Mouse (Mus musculus) adrenal gland, postnatal 10 days (tissue): ENCODE data around the gene Dvl2. TPM values are rescaled to one million over a fixed set of nuclear protein-coding genes. Genes with fewer than 3 reads are reported as not detected.
"Not testable (repeated sequence)": the region's sequence is repeated elsewhere in the genome, so short reads cannot be mapped to it uniquely, and the experiment has no call there.

Experiments
- DNase-seq: peaks from one replicate; pipeline ENCODE4 v3.0.0; 2021; ENCODE audit warnings: mixed read lengths
- long read RNA-seq, 2 experiments: library from polyadenylated mRNA; stranded (forward); transcript quantifications; one replicate each; pipeline ENCODE4 v2.0.0; 2021
- total RNA-seq, 2 experiments: library from RNA; stranded (reverse); gene quantifications; 2 replicates each; pipeline ENCODE4 v1.2.3; 2021

Gene Dvl2
- total RNA-seq = 10 to 100 TPM; 15.7 to 23.0 TPM
- long read RNA-seq, experiment 1, partial matches to known transcripts = 7 of 10 reads
- long read RNA-seq, experiment 1, other reads (novel, unspliced or antisense) = 0 of 10 reads
- long read RNA-seq, experiment 2, partial matches to known transcripts = 5 of 10 reads
- long read RNA-seq, experiment 2, other reads (novel, unspliced or antisense) = 2 of 10 reads

- DNase-seq = peak; percentile 95
Observed at GRCm38 (mm10) chr11:70000396-70000898, at the start of gene Dvl2. Dvl2 (plus strand) TSS chr11:70000595.

DNA sequence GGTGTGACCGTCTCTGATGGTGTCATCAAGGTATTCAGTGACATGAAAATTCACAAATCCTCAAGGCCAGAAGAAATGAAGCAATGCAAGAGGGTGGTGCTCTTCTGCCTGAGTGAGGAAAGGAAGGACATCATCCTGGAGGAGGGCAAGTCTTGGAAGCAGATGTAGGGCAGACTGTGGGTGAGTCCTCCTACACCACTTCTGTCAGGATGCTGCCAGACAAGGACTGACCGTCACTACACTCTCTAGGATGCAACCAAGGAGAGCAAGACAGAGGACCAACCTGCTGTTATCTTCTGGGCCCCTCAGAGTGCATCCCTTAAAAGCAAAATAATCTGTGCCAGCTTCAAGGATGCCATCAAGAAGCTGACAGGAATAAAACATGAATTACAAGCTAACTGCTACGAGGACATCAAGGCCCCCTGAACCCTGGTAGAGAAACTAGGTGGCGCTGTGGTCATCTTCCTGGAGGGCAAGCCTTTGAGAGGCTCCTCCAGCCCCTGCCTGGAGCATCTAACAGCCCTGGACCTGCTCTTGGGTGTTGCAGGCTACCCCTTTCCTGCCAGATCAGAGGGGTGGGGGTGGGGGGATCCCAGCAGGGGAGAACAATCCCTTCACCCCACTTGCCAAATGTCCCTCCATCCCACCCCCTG lies 49.5 kb upstream of the Dvl2 start:
- peak; percentile 46 for DNase-seq

DNA sequence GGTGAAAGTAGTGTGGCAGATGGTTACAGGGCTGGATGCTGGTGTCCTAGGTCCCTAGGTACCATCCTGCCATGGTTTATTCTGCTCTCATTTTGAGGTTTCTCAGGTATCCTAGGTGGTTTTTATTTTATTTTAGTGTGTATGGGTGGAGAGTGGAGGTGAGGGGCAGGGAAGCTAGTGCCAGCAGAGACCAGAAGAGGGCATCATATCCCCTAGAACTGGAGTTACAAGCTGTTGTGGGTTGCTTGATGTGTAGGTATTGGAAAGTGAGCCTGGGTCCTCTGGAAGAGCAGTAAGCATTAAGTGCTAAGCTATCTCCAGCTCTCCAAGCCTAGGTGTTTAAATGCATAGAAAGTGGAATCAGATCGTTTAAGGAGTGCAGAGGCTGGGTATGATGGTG lies 48.1 kb upstream of the Dvl2 start:
- no peak for DNase-seq

DNA sequence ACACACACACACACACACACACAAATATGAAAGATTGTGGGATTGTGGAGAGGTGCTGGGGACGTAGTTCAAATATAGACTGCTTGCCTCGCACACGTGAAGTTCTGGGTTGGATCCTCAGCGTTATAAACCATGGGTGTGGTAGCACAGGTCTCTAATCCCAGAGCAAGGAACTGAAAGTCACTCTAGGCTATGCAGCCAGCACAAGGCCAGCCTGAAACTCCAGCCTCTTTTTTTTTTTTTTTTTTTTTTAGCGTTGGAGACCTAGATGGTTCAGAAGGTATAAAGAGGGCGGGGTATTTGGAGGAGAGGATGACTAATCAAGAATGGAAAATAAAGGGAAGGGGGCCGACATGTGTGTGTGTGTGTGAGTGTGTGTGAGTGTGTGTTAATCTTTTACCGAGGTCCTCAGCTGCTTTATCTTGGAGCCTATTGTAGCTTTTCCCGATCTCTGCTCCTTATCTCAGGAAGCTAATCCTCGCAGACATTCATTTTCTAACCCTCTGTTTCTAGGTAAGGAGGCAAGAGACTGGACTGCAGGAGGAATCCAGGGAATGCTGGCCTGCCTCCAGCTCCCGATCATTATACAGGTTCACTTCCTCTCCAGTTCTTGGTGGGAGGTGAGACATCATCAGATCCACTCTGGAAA lies 47.0 kb upstream of the Dvl2 start:
- DNase-seq = no peak

DNA sequence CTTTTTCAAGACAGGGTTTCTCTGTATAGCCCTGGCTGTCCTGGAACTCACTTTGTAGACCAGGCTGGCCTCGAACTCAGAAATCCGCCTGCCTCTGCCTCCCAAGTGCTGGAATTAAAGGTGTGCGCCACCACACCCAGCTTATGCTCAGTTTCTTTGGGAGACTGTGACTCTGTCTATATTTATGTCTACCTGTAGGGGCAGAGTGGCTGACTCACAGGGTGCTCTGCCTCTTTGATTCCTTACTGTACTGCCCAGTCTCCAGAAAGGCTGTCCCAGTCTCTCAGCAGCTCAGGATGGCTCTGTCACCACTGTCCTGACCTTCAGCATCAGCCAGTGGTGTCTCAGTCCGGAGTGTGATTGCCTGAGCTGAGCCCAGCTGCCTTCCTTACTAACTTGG lies 44.8 kb upstream of the Dvl2 start:
- DNase-seq = not testable (repeated sequence)

- no peak for DNase-seq
Observed at GRCm38 (mm10) chr11:69956218-69956617, 44.2 kb upstream of the Dvl2 start.

DNA sequence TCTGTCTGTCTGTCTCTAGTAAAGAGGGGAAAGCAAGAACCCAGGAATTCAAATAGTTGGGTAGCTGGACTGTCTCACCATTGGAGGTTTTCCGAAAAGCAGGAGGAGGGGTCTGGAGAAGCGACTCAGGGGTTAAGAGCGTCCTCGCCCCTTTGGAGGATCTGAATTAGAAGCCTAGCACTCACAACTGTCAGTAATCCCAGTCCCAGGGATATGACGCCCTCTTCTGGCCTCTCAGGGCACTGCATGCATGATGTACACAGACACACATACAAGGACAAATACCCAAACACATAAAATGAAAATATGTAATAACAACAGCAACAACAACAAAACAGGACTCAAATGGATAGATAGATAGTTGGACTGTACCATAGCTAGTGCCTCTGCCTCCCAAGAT lies 39.8 kb upstream of the Dvl2 start:
- peak; percentile 21 for DNase-seq

GRCm38 (mm10) chr11:69961841-69962240 lies 38.6 kb upstream of the Dvl2 start:
- no peak for DNase-seq

DNA sequence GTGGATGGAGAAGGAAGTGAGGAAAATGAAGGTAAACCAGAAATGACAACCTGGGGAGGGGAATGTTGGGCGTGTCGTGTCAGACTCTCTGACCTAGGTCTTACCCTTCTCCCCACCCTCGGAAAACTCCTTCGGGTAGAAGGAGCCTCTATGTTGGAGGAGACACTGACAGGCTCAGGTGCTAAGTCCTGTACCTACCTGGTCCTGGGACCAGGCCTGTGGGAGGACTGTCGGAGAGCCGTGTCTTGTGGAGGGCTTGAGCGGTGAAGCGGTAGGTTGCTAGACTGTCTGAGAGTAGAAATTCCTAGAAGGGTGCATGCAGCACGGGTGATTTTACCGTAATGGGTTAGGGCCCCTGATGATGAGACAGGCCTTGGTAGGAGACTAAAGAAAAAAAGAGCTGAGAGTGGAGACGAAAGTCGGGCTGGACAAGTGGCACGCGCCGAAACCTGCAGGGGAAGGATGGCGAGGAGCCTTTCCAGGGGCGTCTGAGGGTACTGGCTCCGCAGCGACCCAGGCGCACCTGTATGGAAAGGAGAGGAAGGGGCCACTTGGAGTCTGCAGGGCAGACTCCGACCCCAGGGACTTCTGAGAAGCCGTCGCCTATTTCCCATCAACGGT lies 35.6 kb upstream of the Dvl2 start, which contains the start of gene Cldn7:
Cldn7 (plus strand) TSS at position 130 of the 621 bp plus-strand sequence.
- no peak for DNase-seq

- no peak for DNase-seq
Observed at GRCm38 (mm10) chr11:69965271-69966005, 35.0 kb upstream of the Dvl2 start.

DNA sequence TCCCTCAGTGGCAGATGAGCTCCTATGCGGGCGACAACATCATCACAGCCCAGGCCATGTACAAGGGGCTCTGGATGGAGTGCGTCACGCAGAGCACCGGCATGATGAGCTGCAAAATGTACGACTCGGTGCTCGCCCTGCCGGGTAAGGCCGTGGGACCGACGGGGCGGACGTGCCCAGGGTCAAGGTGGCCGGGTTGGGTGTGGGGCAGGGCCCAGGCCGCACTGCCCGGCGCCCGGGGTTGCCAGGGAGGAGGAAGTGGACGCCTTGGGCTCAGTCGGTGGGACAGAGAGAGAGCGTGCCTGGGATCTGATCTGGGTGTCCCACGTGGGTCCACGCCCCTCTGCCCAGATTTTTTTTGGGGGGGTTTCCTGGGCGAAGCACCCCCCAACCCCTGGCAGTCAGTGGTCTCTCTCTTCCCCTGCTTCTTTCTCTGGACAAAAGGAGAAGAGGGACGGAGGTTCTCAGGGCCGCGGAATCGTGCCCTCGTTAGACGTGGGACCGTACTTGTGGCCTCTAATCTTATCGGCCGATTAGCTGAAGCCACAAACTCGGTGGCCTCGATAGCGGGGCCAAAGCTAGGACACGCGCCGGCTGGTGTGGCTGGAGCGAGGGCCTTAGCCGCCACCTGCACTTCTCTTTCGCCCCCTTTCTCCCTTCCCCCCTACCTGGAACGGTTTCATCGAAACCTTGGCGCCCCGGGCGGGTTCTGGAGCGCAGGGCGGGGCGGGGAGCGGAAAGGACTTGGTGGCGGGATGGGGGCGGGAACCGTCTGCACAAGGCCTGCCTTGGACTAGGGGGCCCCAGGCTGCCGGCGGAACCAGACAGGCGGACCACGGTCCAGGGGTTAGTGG lies 34.2 kb upstream of the Dvl2 start:
- DNase-seq = peak; percentile 50

- DNase-seq = no peak
Observed at GRCm38 (mm10) chr11:69966860-69967517, 33.4 kb upstream of the Dvl2 start.

- no peak for DNase-seq
Observed at GRCm38 (mm10) chr11:69968793-69969192, 31.6 kb upstream of the Dvl2 start.

DNA sequence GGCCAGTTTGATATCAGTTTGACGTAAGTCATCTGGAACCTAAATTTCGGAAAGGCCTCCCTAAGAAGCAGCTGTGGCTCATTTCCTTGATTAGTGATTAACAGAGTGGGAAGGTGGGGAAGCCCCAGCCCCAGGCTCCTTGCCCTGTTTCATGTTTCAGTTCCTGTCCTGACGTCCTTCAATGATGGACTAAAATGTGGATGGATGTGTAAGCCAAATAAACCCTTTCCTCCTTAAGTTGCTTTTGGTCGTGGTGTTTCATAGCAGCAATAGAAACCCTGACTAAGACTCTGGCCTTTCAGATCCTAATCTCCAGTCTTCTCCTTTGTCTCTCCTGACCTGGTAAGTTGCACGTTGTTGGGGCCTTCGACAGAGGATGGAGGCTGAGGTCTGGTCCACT lies 30.2 kb upstream of the Dvl2 start:
- no peak for DNase-seq

DNA sequence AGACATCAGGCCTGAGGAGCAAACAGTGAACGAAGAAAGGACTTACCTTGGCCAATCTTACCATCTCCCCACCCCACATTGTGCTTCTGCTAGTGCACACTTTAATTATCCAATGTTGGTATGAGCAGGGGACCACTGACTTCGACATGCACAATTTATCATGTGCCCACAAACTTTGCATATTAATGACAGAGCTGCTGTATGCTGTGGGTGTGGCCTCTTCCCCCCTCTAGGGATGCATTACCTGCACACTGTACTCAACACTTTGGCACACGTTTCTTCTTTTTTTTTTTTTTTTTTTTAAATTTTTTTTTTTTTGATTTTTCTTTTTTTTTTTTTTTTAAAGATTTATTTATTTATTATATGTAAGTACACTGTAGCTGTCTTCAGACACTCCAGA lies 29.6 kb upstream of the Dvl2 start:
- no peak for DNase-seq

- DNase-seq = no peak
Observed at GRCm38 (mm10) chr11:69974907-69975306, 25.5 kb upstream of the Dvl2 start.

- no peak for DNase-seq
Observed at GRCm38 (mm10) chr11:69976271-69976670, 24.1 kb upstream of the Dvl2 start.

- no peak for DNase-seq
Observed at GRCm38 (mm10) chr11:69979827-69980195, 20.6 kb upstream of the Dvl2 start.

DNA sequence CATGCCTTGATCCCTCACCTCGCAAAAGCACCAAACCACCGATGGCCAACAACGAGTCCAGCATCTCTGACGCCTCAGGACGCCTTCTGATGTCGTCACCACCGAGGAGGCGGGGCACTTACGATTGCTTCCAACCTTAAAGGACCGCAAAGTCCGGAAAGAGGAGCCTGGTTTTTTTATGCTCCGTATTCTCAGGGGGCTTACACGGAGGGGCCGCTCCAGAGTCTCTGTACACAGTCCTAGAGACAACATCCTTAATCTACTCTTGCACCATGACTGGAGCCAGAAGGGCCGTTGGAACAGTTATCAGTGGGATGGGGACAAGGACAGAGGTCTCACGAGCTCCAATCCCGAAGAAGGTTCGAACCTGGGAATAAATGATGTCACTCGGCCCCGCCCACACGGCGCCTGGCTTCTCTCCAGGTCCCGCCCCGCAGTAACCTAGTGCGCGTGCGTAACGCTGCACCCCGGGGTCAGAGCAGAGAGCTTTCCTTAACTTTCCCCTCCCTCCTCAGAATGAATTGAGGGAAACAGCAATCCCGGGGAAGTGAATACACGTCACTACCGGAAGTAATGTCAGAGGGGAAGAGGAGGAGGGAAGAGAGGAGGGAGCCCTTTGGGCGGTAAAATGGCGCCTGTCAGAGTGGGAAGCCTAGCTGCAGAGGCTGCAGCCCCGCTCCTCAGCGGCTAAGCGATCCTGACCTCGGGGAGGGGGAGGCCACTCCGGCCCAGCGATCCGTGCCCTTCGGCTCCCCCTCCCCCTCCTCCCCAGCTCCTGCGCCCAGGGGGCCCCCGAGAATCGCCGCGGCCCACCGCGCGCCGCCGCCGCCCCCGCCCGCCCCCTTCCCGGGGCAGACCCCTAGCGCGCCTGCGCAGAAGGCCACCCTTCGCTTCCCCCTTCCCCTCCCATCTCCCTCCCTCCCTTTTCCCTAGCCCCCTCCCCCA lies 19.9 kb upstream of the Dvl2 start:
- peak; percentile 99 for DNase-seq
